Mouse (Mus musculus): ENCODE results near the gene Ros1.

GRCm38 (mm10) chr10:52025821-52026220 is 169.2 kb downstream of the Ros1 start:
- TF ChIP-seq POLR2A (IDR thresholded peaks at IDR 0.05; ENCODE audit: borderline replicate concordance, control insufficient read depth, low read depth, low read length) (no peak), CTCF (IDR thresholded peaks at IDR 0.05; ENCODE audit: control insufficient read depth, insufficient read depth, low read length) (no peak)

All from bone marrow, adult 2 months (tissue).